Mouse (Mus musculus): ENCODE data around the gene Emc8.

Gene Emc8

DNA sequence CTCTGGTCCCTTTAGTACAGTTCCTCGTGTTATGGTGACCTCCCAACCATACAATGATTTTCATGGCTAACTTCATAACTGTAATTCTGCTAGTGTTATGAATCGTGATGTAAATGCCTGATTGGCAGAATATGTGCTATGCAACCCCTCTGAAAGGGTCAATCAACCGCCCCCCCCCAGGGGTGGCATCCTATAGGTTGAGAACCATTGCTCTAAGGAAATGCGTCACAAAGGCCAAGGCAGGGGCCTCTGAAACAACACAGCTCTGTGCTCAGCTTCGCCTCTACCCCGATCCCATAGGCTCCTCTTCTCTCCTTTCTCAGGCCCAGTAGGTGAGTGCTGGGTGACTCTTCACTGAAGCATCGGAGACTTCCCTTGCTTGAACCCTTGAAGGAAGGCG lies 17.2 kb upstream of the Emc8 start:
- no peak for DNase-seq (ENCODE audit: low spot score in 2 of 2)

DNA sequence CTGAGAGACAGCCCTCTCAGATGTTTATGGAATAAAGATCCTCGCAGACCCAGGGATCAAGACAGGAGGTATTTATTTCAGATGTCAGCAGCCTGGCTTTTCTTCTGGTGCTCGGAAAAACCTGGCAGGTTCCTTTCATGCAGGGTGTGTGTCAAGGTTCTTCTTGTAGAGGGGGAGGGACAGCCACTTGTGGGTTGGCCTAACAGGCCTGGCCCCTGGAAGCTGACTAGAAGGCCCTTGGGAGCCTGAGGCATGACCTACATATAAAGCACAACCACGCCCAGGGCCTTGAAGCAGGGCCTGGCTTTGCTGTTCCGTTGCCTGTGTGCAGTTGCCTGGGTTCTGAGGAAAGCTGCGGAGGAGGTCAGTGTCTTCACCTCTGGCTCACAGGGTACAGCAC lies 16.7 kb upstream of the Emc8 start:
- DNase-seq (ENCODE audit: low spot score in 2 of 2): no peak

DNA sequence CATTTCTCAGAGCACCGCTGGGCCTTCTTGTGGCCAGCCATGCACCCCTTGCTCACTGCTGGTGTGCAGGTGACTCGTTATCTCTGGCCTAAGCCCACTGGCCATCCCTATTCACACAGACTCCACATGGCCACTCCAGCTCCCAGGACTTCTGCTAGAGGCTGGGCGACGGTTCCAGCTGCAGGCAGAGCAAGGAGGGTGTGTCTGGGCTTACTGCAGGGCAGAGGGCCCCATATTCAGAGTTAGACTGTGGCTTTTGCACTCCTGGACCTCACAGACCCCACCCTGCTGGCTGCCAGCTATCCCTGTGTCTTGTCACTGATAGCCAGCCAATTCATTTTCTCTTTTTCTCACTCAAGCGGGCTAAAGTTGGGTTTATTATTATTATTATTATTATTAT lies 15.7 kb upstream of the Emc8 start:
- no peak for DNase-seq (ENCODE audit: low spot score in 2 of 2)

DNA sequence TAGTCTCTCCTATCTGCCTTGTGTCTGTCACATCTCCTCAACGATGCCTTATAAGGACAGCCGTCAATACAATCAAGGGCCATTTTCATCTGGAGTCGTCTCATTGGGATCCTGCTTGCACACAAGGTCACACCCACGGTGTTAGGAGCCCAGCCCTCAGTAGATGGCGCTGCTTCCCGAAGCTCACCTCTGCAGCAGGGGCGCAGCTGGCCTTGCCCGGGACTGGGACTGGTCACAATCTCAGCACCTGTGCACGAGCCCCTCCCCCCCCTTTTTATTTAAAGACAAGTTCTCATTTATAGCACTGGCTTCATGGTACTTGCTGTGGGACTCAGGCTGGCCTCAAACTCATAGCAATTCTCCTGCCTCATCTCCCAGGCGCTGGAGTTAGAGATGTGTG lies 15.2 kb upstream of the Emc8 start:
- peak; percentile 78 to 86 for DNase-seq (ENCODE audit: low spot score in 2 of 2)

DNA sequence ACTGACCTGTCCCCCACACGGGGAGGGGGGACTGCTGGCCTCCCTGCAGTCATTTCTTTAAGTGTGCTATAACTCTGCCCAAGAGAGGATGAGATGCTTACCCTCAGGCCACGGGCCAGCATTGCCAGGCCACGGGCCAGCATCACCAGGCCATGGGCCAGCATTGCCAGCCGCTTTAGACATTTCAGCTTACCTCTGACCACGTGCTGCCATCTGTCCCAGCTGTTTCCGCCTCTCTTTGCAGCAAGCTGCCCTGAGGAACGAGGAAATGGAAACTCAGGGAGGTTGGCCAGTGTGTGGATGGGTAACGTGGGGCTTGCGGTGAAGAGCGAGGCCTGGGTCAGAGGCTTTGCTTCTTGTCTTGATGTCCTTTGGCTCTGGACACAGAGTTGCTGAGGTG lies 12.7 kb upstream of the Emc8 start:
- DNase-seq (ENCODE audit: low spot score in 2 of 2): peak in 1 of 2 experiments; percentile 32

DNA sequence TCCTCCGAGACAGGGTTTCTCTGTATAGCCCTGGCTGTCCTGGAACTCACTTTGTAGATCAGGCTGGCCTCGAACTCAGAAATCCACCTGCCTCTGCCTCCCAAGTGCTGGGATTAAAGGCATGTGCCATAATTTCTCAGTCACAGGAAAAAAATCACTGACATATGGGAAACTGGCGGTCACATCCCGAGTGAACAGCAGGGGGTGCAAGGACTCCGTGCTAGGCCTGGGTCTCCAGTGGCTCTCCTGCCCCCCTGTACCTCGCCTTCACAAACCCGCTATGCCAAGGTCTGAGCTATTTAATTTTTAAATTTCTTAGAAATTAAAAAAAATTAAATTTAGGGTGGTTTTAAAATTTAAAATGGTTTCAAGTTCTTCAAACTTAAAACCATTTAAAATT lies 12.0 kb upstream of the Emc8 start:
- DNase-seq (ENCODE audit: low spot score in 2 of 2): peak; percentile 39 to 57

DNA sequence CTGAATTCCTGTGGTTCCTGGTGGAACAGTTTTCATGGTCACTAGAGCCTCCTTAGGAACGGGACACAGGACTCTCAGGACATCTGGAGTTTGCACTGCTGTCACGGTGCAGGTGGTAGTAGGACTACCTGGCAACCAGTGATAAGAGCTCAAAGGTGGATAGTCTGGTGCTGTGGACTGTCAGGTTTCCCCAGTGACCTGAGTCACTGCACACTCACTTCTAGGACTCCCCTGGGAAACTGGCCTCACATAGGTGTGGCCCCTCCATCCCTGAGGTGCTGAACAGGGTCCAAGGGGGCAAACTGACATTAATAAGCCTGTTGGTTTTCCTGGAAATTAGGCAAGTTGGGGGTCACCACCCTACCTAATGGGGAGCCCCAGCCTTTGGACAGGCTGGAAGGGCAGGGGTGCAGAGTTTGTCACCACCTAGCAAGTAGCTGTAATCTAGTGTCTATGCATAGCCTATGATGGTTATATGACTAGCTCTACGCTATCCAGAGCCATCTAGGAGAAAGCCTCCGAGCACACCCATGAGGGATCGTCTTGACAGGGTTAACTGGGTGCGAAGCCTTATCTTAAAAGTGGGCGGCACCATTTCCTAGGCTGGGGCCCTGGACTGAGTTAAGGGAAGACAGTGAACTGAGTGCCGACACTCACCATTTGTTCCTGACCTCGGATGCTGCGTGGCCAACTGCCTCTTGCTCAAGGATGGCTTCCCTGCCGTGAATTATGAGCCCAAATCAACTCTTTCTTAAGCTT lies 11.4 kb upstream of the Emc8 start:
- no peak for DNase-seq (ENCODE audit: low spot score in 2 of 2)

DNA sequence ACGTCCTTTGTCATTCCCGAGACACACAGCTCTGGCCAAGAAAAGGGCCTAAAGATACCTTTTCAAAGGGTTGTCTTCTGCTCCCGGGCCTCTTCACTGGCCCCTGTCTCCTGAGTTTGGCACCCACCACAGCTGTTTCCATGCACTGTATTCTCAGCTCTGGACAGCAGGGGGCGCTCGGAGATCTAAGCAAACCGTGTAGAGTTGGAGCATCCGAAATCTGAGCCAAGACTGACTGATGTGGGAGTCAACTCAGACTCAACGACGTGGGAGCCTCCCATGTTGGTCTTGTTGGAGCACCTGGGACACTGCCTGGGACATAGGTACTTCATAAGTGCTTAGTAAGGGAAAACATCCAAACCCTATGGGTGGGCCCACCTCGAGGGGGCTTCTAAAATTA lies 10.1 kb upstream of the Emc8 start:
- peak; percentile 77 to 81 for DNase-seq (ENCODE audit: low spot score in 2 of 2)

DNA sequence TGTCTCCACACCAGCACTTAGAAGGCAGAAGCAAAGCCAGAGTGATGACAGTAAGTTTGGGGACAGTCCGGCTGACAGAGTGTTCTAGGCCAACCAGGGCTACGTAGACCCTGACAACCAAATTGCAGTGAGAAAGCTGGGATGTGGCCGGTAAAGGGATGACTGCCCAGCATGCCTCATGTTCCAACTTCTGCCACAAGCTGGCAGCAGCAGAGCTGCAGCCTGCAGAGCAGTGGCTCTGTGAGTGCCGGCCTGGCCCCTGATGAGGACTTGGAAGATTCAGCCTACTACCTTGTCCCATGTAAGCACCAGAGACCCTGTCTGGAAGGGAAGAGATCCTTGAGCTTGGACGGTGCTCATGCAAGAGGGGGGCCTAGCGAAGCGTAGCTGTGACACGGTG lies 7.3 kb upstream of the Emc8 start:
- no peak for DNase-seq (ENCODE audit: low spot score in 2 of 2)

DNA sequence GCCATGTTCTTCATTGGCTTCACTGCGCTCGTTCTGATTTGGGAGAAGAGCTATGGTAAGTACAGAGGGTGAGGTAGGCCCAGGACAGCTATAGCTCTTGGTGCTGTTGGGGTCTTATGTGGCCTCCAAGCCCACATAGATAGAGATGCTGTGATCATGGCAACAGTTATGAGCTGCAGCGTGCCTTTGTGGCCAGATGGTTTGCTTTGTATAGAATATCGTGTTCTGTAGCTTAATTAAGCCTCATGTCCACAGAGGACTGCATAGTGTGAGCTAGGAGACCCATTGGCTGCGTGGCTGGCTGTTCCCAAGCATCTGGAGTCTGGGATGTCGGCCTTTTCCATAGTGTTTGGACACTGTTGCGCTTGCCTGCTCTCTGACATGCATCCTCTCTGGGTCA lies 4.9 kb upstream of the Emc8 start:
- DNase-seq (ENCODE audit: low spot score in 2 of 2): no peak

DNA sequence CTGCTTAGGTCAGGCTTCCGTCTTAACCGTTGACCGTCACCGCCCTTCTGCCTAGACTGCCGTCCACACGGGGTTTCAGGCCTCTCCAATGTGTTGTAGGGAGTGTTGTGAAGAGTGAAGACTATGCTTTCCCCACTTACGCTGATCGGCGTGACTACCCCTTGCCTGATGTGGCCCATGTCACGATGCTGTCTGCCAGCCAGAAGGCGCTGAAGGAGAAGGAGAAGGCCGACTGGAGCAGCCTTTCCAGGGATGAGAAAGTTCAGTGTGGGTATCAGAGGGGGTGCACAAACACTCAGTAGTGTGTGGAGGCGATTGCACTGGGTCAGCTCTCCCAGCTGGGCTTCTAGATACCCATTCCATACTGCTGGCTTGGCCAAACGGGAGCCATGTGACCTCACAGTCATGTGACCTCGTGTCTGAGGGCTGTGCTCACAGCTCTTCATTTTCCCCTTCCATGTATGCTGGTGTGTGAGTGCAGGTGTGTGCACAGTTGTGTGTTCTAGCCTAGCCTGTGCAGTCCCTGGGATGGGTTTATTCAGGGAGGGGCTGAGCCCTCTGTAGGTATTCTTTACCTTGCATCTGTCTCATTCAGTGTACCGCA lies 4.4 kb upstream of the Emc8 start:
- no peak for DNase-seq (ENCODE audit: low spot score in 2 of 2)

DNA sequence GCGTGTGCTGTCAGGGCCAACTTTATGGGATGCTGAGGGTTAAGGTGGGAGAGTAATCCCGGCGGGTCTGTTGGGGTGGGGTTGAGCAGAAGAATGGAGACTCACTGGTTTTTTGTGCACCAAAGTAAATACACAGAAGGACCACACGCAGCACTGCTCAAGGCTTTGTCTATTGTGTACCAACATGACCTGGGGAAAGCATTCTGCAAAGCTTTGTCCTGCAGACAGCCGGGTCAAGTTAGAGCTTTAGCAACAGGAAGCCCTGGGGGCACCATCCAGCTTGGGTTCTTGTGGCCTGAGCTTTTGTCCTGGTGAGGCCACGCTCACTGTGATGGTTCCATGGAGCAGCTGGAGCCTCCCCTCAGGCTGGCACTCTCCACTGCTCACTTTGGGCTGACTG lies 3.4 kb upstream of the Emc8 start:
- no peak for DNase-seq (ENCODE audit: low spot score in 2 of 2)

DNA sequence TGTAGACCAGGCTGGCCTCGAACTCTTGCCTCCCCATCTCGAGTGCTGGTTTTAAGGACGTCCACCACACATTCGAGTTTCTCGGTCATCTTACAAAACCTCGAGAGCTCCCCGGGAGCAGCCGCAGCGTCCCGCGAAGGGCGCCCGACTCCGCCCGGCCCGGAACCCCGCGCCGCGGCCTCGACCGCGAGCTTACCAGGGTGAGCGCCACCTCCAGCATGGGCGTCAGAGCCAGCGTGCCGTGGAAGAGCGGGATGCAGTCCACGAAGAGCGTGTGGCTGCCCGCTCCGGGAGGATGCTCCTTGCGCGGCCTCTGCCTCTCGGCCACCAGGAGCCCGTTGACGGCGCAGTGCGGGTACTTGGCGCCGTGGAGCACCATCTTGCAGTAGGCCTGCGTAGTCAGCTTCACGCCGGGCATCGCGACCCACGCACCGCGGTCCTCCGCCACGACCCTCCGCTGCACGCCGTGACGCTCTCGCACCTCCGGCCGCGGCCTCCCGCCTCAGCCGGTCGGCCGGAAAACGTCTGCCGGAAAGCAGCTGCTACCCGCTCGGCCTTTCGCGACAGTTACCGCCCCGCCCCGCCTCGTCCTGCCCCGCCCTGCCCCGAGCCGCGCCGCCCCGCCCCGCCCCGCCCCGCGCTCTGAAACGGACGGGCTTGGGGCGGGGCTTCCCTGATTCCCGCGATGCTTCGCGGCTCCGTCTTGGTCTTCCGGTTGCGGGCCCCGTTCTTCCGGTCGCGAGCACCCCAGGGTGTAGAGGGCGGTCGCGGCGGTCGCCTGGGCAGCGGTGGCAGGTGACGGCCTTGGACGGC lies 606 bp downstream of the Emc8 start, which contains the start of the genes Gm27021 and Cox4i1:
Gm27021 (minus strand) TSS at position 519 of the 813 bp plus-strand sequence.
Cox4i1 (plus strand) TSS at position 662 of the 813 bp plus-strand sequence.
- DNase-seq (ENCODE audit: low spot score in 2 of 2): peak; percentile 87 to 88

DNA sequence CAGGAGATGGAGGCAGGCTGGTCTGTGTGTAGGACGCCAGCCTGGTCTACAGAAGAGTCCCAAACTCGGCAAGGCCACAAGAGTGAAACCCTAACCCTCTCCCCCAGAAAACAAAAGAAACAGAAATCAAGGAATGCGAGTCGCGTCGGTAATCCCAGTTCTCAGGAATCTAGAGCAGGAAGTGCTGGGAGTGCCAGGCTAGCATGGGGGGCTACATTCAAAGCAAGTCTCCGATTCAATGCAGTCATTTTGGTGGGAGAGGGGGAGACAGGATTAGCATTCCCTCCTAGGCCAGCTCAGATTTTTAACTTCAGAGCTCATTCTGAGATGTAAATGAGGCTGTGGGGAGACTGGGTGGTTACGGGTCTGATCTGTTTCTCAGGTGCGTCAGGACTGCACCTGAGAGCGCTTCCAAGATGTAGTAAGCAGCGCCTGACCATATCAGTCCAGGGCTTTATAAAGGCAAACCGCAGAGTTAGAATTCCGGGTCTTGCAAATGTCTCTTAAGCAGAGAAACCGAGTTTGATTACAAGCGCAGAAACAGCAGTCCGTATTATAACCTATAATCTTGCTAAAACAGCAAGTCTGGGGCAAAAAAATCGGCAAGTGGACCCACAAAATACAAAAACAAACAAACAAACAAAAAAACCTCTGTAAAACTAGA lies 1.4 kb downstream of the Emc8 start:
- no peak for DNase-seq (ENCODE audit: low spot score in 2 of 2)

DNA sequence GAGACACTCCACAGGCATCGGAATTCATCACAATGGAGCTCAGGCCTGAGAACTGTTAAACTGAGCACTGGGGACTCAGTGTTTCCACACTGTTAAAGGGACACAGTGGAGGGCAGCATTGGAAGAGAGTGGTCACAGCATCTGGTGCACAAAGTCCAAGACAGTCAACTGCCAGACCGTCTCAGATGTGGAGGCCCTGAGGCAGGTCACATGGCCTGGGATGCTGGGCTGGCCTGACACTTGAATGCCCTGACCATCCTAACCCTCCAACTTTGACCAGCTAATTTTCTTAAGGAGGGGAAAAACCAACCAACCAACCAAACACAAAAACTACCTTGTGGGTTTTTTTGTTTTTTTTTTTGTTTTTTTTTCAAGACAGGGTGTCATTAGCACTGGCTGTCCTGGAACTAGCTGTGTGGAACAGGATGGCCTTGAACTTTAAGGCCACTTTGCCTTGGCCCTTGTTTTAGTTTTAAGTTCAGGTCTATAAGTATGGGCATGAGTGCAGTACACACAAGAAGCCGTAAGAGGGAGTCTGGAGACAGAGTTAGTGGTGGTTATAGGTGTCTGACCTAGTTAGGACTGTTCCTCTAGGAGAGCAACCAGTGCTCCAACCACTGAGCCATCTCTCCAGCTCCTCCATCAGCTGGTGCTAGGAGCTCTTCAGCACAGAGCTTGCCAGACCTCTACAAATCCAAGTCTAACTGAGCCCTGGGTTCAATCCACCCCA lies 2.5 kb downstream of the Emc8 start:
- DNase-seq (ENCODE audit: low spot score in 2 of 2): no peak

DNA sequence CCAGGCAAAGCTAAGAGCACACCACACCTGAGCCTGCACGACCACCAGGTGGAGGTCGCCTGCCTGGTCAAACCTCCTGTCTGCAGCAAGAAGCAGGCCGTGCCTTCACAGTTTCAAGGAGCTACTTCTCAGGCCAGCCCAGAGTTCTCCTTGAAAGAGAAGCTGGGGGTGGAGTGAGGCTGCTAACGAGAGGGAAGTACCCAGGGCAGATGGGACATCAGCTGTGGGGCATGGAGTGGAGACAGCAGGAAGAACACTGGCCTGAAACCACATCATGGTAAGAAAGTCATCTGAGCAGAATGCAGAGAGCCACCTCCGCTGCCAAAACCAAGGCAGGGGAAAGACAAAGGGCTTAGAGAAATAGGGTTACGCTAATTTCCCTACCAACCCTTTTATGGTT lies 3.8 kb downstream of the Emc8 start:
- DNase-seq (ENCODE audit: low spot score in 2 of 2): no peak

DNA sequence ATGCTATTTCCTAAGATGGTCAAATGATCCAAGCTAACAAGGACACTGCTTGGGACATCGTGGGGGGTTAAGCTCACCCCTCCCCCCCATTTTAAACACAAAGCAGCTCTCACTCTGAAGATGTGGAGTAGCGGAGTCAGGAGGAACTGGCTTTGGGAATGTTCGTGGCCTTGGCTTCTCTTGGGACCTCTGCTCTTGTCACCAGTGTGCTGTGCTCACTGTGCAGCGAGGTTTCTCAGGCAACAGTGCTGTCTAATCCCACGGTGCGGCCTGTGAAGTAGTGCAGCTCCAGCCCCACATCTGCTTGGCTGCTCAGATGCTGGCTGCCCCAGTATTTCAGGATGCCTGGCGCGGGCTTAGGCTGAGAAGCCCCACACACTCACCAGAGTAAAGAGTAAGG lies 11.0 kb downstream of the Emc8 start:
- DNase-seq (ENCODE audit: low spot score in 2 of 2): no peak

DNA sequence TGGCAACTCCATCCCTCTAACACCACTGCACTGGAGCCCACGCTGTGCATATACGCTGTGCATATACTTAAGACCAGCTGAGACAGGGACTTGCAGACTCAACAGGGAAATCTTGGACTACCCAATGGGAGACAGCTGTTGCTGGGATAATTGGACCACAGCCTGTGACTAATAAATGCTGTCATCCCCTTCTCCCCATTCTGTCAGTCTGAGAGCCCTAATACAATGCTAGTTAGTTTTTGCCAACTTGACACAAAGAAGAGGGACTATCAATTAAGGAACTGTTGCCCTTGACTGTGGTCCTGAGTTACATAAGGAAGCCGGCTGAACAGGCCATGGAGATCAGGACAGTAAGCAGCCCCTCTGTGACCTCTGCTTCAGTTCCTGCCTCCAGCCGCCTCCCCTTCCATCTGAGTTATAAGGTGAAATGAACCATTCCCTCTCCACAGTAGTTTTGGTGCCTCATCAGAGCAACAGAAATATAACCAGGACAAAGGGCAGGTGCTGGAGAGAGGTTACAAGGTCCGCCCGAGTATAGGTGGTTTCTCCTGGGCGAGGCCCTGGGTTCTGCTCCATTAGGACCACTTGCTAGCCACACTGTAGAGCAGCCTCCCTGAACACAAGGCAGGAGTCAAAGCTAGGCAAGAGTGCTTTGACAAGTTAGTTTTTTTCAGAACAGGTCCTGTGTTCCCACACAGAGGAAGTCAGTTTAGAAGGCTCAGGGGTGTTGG lies 11.9 kb downstream of the Emc8 start:
- DNase-seq (ENCODE audit: low spot score in 2 of 2): no peak

DNA sequence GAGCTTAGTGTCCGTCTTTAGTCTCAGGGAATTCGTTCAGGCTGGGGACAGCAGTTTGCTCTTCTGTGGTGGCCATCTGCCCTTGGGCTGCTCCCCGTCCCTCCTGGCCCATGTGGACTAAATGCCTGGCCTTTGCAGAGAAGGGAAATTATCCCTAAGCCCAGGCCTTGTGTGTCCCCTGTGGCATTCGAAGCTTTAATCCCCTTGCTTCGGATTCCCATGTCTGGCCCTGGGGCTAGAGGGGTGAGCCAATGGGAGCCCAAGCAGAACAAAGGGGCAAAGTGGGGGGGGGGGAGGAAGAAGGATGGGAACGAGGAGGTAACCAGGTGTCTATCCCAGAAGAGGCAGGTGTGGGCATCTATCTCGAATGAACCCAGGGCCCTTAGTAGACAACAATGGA lies 20.8 kb downstream of the Emc8 start, which contains the start of gene 1190005I06Rik:
1190005I06Rik (minus strand) TSS at position 101 of the 400 bp plus-strand sequence.
- DNase-seq (ENCODE audit: low spot score in 2 of 2): no peak

DNA sequence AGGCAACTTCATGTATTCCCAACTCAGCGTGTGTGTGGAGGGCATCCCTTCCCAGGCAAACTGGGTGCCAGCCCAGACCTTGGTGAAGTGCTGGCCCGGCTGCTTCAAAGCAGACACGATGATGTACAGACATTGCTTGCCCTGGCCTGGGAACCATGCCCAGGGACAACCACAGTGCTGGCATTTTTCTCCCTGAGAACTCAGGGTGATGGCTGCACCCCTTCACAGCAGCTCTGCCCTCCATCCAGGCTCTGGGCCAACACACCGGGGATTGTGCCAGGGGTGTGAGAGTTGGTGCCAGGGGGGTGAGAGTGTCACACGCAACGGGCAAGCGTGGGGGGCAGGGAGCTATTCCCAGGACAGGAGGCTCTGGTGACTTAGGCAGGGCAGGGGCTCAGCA lies 23.7 kb downstream of the Emc8 start:
- no peak for DNase-seq (ENCODE audit: low spot score in 2 of 2)
